Mouse (Mus musculus) left cerebral cortex, postnatal 4 days (tissue): ENCODE results near the gene Mrpl40. TPM values are rescaled to one million over a fixed set of nuclear protein-coding genes. Genes with fewer than 3 reads are reported as not detected.
A peak's percentile ranks its signal among the peaks of the same experiment; 100 is the strongest.
"Not testable (repeated sequence)": the region's sequence is repeated elsewhere in the genome, so short reads cannot be mapped to it uniquely, and the experiment has no call there.

Experiments
- DNase-seq: peaks from one replicate; pipeline ENCODE4 v3.0.0-alpha.2; 2022
- intact Hi-C: fragments of 180-260 bp; cut with DNase I; formaldehyde crosslinking; loops from one replicate; pipeline ENCODE4 v1.15.1; 2025
- total RNA-seq, 2 experiments: library from RNA; stranded (reverse); gene quantifications; 2 replicates each; pipeline ENCODE4 v1.2.3; 2021

The Mrpl40 gene
- 10 to 100 TPM; 42.9 to 45.7 TPM for total RNA-seq

DNA sequence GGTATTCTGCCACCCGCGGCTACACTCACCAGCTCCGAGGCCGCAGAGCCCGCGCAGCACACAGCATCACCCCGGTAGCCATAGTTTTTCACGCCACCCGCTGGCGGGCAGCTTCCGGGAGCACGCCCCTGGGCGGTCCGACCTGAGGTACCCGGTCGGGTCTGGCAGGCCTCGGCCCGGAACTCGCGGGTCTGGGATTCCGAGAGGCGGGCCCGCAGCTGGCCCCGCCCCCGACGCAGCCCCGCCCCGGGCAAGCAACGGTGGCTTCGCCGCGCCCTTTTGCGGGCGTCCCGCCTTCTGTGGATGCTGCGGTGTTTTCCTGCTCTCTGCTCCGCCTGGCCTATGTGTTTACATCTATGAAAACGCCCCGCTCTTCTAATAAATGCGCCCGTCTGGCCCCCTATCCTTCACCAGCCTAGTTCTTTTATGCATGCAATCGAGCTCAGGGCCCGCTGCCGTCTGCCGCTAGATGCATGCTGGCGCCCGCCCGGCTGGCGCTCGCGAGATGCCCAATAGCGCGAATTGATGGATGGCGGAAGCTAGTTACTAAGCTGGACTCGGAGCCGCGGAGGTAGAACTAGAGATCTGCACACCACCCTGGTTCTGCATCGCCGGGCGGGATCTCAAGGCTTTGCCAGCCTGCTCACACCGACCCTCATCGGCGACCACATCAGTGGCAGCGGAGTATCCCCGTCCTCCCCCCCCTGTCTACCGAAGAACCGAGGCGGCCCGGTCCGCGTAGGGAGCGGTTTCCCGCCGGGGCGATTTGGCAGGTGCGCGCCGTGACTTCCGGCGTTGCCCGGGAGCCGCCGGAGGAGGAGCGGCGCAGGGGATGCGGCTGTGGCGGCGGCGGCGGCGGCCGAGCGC, at the start of gene Mrpl40, which contains the start of gene Hira:
Gene Mrpl40, minus strand, starts transcription at position 421 of the 867 bp plus-strand sequence.
Gene Hira, plus strand, starts transcription at position 596 of the 867 bp plus-strand sequence.
- intact Hi-C loops = no loop called here

DNA sequence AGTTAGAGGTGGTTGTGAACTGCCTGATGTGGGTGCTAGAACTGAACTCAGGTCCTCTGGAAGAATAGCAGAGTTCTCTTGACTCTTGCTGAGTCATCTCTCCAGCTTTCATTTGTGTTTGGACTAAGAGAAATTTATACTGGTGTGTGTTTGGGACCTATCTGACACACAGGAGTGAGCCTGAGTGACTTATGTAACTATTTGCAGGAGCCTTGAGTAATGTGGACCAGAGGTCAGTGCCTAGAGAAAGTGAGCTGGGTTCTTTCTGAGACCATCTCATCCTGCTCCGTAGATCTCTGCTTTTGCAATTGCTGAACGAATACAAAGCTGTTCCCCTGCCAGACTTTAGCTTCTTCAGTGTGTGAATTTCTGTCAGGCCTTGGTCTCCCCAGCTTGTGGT, 45.1 kb upstream of the Mrpl40 start:
- no peak for DNase-seq
- intact Hi-C loops = no loop called here

More for the DNA sequence above, at the start of gene Mrpl40, which contains the start of gene Hira:
- peak; percentile 93 for DNase-seq

DNA sequence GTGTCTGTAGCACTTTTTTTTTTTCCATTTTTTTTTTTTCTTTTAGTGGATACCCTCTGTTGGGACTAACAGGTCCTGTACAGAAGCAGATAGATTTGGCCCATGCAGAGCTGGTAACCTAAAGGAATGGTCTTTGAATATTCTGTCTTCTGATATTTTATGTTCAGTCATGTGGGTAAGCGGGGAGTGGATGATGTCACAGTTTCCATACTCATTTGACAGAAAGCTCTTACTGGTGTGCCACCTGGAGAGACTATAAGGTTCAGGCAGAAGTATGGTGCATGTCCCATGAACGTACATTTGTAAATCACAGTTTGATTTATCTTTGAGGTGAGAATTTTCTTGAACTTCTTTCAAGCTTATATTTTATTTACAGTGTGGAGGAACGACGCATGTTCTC, 39.4 kb upstream of the Mrpl40 start:
- intact Hi-C loops = no loop called here
- no peak for DNase-seq

DNA sequence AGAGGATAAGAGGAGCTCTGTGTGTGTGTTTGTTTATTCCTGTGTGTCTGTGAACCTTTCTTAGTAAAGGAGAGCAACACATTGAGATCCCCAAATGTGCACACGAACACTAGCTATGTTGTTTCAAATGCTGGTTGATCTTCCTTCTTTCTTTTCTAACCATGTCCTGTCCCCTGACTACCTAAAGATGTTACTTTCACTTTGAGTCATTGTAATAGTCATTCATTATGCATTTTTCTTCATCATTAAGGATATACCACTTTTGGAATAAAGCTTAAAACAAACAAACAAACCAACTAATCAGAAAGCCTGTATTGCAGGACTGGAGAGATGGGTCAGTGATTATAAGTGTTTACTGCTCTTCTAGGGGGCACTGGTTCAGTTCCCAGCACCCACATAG, 29.0 kb upstream of the Mrpl40 start:
- intact Hi-C loops = no loop called here
- no peak for DNase-seq

DNA sequence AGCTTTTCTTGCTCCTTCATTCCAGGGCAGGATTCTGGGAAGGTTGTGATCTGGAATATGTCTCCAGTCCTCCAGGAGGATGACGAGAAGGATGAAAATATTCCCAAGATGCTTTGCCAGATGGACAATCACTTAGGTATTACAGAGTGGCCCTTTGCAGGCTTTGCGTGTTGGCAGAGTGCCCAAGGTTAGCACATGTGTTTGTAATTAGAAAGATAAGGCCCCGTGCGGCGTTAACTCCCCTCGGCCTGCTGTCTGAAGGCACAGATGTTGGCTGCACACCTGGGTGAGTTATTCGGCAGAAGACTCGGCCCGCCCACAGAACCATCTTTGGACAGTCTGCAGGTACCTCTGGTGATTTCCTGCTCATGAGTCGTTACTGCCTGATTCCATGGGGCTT, 19.8 kb upstream of the Mrpl40 start:
- DNase-seq = no peak
- intact Hi-C loops = no loop called here

GRCm38 (mm10) chr16:18895249-18895648, 18.6 kb upstream of the Mrpl40 start:
- intact Hi-C loops = no loop called here
- DNase-seq = no peak

GRCm38 (mm10) chr16:18893840-18894372, 17.2 kb upstream of the Mrpl40 start:
- no peak for DNase-seq
- intact Hi-C loops = no loop called here

GRCm38 (mm10) chr16:18884044-18884443, 7.4 kb upstream of the Mrpl40 start:
- intact Hi-C loops = no loop called here
- no peak for DNase-seq

DNA sequence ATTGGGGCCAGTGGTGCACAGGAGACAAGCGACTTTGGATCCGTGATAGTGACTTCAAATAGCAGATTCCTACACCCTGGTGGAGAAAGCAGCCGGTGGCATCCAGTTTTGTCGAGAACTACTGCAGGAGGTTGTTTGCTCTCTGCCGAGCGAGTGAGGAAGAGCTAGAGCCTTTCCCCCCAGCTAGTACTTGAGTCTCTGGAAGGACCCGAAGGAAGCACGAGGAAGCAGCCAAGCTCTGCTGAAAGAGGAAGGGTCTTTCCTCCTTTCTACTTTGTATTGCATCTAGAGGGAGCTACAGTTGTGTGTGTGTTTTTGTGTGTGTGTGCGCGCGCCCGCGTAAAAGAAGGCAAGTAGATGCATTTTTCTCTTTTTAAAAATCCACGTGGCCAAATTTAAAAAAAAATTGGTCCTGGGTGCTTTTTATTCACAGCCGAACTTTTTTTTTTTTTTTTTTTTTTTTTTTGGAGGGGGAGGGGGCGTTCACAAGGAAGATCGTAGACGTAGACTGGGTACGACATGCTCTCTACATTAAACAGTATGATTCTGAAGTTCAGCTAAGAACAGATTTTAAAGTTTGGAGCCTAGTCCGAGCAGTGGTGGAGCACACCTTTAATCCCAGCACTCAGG, 1.5 kb upstream of the Mrpl40 start:
- DNase-seq = no peak
- intact Hi-C loops = no loop called here

- intact Hi-C loops = no loop called here
- DNase-seq = peak; percentile 76
Measured at GRCm38 (mm10) chr16:18877386-18878090, 876 bp upstream of the Mrpl40 start.

DNA sequence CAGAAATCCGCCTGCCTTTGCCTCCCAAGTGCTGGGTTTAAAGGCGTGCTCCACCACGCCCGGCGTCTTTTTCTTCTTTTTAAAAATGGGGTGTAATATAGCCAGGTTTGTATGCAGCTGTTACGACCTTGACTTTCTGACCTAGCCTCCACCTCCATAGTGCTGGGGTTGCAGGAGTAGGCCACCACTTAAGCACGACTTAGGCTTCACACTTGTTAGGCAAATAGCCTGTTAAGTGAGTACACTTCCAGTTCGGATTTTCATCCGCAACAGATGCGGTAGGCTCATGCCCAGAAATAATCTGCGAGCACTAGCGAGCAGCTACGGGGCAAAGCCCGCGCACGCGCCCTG, 596 bp downstream of the Mrpl40 start:
- no peak for DNase-seq

DNA sequence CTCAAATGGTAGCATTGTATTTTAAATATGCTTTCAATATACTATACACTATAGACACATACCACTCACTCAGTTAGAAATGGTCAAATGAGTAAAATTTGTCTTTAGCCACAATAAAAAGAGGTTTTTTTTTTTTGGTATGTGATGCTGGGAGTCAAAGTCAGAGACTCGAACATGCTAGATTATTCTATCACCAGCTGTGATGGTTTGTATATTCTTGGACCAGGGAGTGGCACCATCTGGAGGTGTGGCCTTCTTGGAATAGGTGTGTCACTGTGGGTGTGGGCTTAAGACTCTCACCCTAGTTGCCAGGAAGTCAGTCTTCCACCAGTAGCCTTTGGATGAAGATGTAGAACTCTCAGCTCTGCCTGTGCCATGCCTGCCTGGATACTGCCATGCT, 6.2 kb downstream of the Mrpl40 start:
- intact Hi-C loops = not testable (repeated sequence)

More for the DNA sequence above, 596 bp downstream of the Mrpl40 start:
- intact Hi-C loops = no loop called here

GRCm38 (mm10) chr16:18860186-18860585, 16.5 kb downstream of the Mrpl40 start:
- intact Hi-C loops = no loop called here

More for the DNA sequence above, 6.2 kb downstream of the Mrpl40 start:
- not testable (repeated sequence) for DNase-seq

GRCm38 (mm10) chr16:18858551-18858950, 18.1 kb downstream of the Mrpl40 start:
- intact Hi-C loops = no loop called here
- DNase-seq = no peak

More at GRCm38 (mm10) chr16:18860186-18860585, 16.5 kb downstream of the Mrpl40 start:
- no peak for DNase-seq

DNA sequence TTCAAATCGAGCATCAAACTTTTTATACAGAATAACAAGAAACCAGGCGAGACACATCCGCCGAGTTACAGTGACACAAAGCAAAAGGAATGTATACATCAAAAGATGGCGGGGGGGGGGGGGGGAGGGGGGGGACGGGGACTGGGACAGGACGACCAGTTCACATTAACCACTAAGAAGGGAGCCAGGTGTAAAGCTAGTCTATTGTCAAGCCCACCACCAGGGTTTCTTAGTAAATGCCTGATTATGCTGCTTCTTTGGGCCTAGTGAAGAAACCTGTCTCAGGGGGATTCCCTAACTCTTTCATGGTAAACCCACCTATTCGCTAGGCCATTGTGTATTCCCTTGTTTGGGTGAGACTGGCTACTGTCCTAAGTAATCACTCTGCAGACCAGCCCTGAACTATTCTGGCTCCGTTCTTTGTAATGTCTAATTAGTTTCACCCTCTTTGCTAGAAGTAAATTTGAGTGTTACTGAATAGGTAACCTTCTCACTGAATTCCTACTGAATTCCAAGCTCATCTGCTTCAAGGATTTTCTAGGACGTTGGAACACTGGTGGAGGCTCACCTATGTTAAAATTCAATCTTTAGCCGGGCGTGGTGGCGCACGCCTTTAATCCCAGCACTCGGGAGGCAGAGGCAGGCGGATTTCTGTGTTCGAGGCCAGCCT, 27.0 kb downstream of the Mrpl40 start:
- DNase-seq, intact Hi-C loops: not testable (repeated sequence)

DNA sequence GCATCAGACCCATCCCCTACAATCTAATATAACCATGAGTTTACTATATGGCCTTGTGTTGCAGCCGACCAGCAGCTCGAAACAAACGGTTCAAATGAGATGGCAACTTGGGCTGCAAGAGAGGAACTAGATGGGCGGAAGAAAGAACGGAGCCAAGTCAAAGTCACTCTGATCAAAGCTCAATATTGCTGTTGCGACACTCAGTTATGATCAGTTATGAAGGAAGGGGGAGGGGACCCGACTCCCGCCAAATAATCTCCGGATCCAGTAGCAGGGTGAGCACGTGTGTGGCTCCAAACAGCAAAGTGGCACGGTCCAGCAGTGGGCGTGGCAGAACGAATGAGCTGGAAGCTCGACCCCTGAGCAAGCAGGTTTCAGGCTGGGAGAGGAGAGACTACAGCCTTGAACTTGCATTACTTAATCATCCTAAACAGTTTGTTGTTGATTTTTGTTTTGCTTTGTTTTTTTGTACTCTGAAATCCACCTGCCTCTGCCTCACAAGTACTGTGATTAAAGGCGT, 30.3 kb downstream of the Mrpl40 start:
- no peak for DNase-seq
- intact Hi-C loops = no loop called here

DNA sequence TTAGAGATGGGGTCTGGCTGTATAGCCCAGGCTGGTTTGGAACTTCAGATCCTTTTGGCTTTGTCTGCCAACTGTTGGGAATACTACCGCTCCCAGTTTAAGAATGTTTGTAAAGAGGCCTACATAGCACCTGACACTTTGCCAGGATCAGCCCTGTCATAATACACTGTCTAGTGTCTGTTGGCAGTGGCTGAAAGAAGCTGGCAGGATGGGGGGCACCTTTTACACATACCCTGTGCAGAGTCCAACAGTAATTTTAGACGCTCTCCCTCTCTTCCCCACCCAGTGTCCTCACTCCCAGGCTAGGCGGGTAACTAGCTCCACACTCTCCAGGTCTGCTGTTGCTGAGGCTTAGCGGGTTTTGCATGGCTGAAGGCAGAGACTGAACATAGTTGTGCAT, 38.3 kb downstream of the Mrpl40 start:
- intact Hi-C loops = no loop called here
- DNase-seq = no peak

DNA sequence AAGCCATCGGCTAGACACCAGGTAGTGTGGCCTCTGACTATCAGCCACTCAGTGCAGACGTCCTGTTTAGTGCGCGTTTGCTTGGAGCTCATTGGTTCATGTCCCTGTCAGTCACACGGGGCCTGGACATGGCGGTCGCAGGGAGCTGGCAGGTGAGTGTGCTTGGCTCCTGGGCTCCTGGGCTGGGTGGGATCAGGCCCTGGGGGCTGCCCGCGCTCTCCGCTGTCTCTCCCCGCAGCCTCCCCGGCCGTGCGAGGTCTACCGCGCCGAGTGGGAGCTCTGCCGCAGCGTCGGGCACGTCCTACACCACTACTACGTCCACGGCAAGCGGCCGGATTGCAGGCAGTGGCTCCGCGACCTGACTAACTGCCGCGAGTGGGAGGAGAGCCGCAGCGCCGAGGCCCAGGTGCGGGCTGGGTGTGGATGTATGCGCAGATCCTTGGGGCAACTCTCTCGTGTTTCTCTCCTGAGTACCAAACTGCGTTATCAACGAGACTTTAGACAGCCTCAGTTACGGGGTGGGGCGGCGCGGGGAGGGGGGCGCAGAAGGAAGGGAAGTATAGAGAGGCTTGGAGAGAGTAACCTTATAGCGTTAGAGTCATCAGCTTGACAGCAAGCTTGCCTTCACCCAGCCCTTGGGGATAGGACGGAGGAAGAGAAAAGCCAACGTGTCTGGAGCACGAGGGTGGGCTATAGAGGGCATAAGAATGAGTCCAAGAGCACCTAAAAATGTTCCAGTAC, 40.0 kb downstream of the Mrpl40 start, which contains the start of the genes 2510002D24Rik and Gm28539:
Gene 2510002D24Rik, plus strand, starts transcription at position 111 of the 741 bp plus-strand sequence.
Gene Gm28539, plus strand, starts transcription at position 117 of the 741 bp plus-strand sequence.
- peak; percentile 95 for DNase-seq
- intact Hi-C loops = no loop called here

DNA sequence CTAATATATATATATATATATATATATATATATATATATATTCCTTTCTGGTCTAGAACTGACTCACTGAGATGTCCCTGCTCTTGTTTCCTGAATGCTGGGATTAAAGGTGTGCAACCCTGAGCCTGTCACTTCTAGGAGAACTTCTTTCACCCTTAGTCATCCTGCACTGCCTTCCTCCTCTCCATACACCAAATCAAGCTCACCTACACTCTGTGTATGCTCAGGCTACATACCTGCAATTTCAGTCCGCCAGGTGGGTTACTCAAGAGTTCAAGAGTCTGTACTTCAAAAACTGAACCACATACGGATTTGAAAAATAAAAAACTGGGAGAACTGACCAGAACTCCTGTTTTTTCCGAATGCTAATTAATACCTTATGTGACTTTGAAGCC, 40.6 kb downstream of the Mrpl40 start:
- intact Hi-C loops = no loop called here
- DNase-seq = no peak
